Mouse (Mus musculus) liver, adult (tissue): ENCODE measurements at regions not wholly inside any gene's neighbourhood (a gene's known extent, or its start where the extent isn't known, plus 50 kb on each side); places are given as distances from the start of the nearest gene placed in this dataset.

ENCODE experiments used
- GATA4 ChIP-seq: IDR thresholded peaks from 2 replicates; pipeline ENCODE4 v1.6.1; 2014; ENCODE audit warnings: mild to moderate bottlenecking, low read length; ENCODE audit not compliant: insufficient replicate concordance

DNA sequence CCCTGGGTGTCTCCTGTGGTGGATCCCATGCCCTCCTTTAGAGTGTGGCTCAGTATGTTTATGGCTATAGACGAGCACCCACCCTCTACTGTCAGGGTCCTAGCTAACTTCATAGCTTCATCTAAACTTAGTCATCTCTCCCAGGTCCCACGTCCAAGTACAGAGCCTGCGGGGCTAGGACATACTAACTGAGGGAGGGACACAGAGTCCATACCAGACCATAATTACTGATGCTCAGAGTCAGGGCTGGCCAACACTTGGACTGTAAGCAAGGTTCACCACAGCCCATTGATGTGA lies 78.6 kb downstream of the Rhob start:
- TF ChIP-seq GATA4, result no peak

DNA sequence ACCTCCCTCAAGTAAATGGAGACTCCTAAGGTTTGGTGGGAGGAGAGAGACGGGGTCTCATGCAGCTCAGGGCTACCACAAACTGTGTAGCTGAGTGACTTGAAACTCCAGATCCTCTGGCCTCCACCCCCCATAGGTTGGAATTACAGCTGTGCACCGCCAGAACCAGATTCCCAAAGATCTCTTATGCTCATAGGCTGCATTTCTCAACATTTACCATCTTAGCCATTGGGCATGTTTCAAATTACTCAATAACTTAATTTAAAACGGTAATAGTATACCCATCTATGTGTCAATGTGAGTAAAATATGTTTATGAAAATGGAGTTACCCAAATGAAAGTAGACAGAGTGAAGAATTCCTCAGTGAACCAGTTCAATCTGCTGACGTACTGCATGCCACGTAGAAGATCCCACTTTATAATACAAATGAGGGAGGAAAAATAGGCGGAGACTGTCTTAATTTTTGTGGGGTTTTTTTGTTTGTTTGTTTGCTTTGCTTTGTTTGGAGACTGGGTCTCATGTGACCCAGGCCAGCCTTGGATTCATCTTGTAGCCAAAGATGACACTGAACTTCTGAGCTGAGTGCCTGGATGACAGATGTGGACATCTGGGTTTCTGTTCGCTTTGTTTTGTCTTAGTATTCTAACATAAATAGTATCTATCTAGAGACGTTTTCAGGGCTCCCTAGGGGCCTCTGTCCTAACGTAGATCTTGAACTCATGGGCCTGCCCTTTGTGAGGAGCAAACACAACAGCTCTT lies 79.1 kb downstream of the Rhob start:
- no peak for TF ChIP-seq GATA4

DNA sequence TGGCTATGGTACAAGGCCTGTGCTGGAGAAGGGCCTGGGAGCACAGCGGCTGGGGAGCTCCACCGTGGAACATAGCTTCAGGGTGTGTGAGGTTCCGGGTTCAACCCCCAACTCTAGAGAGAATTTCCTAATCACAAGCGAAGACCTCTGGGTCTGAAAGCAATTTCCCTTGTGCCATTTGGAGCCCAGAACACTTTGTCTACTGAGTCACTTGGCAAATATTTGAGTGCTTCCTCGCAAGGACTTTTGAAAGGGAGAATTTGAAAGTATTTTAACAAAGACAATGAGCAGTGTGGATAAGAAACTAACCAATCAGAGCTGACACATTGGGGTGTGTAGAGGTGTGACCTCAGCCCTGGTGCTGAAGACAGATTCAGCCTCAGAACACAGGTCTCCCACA lies 80.9 kb downstream of the Rhob start:
- no peak for TF ChIP-seq GATA4

DNA sequence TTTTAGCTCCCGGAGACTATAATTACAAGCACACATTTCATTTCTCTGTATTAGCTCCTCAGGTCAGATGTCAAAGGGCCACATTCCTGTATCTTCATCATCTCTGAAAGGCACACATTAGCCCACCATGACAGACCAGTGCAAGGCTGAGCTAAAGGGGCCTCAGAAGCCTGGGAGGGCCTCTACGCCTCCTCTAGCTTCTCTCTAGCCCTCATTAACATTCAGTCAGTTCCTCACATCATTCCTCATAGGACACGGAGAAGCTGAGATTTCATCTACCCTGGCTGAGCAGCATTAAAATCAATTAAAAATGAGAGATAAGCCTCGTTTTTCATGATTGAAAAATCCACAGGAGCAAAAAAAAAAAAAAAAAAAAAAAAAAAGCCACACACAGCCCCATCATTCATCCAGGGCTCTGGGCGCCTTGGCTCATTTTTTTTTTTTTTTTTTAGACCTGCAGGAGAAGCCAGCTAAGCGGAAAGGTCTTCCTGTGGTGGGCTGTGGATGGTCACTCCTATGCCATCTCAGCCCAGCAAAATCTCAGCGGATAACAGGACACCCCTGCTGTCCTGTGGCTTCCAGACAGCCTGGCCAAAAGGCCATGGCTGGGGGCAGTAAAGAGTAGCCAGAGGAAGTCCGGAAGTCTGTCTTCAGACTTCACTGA lies 82.5 kb downstream of the Rhob start:
- no peak for TF ChIP-seq GATA4

DNA sequence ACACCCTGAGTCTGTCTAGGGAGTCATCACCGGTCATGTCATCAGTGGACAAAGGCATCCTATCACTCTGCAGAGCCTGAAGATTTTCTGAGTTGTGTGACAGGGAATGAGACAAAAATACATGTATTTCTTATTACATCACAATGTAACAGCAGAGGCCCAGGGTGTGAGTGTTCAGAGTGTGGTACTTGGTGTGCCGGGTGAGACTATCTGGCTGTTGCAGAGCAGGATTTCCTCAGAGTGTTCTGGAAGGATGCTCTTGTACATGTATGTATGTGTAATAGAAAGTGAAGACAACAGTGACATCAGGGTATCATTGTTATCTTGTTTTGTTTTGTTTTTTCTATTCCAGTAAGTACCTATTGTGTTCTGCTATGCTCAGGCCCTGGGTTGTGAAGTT lies 87.7 kb downstream of the Rhob start:
- TF ChIP-seq GATA4, result no peak

DNA sequence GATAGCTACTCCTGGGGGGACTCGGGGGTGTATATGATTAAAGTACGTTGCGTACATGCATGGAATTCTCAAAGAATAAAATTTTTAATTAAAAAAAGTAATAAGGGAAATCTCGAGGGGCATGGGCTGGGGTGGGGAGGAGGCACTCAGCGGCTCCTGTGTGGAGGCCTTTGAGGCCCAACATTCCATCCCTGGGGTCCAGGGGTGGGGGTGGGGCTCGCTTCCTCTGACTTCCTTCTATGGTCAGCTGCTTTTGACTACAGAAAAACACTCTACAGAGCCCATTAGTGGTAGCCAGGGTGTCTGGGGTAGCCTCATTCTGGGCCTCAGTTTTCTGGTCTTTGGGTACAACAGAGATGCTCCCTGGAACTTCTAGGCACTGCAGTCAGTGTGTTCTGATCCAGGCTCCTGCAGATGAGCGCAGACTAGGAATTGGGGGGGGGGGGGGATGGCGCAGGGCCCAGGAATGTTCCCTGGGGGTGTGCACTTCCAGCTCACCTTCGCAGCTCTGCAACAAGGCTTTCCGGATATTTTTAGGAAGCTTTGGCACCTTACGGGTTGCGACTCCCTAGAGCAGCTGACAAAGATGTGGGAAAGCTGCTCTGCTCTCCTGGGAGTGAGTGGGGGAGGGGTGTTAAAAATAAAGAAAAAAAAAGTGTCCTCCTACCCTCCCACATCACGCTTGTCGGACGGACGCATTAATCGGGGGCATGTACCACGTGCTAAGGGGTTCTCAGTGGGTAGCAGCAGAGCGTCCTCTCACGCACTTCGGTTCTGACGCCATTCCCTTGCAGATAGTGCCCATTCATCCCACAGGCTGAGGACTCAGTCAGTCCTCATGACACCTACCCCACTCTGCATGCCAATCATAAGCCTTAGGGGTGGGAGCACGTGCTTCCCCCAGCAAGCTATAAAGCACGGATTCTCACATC lies 89.1 kb downstream of the Rhob start:
- TF ChIP-seq GATA4, result no peak

DNA sequence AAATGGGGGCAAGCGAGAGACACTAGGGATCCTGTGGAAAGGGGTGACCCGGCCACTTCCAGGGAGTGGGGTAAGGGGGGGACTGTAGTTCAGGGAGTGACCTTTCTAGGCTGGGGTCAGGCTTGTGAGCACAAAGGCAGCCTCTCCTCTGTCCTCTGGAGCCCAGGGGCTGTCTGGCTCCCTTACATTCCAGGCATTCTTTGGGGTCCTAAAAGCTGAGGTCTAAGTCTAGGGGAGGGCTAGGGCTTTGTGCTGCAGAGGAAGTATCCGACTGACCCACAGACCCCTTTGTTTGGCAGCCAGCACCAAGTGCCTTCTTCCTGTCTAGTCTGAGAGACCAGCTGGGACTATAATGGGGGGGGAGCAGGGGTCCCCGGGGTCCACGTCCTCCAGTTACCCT lies 88.9 kb downstream of the Hs1bp3 start:
- TF ChIP-seq GATA4, result no peak

DNA sequence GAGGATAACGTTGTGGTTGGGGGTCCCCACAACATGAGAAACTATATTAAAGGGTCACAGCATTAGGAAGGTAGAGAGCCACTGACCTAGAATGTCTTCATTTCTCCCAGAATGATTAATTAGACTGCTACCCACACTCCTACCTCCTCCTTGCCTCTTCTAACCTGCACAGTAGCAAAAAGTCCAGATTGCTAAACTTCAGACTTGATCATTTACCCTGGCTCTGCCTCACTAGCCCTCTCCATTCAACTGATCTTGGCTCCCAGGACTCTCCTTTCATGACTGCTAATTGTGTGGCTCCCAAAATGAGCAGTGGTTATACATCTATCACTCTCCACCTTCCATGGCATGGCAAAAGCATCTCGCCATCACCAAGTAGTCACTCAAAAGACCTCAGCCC lies 88.1 kb downstream of the Hs1bp3 start:
- TF ChIP-seq GATA4, result no peak

DNA sequence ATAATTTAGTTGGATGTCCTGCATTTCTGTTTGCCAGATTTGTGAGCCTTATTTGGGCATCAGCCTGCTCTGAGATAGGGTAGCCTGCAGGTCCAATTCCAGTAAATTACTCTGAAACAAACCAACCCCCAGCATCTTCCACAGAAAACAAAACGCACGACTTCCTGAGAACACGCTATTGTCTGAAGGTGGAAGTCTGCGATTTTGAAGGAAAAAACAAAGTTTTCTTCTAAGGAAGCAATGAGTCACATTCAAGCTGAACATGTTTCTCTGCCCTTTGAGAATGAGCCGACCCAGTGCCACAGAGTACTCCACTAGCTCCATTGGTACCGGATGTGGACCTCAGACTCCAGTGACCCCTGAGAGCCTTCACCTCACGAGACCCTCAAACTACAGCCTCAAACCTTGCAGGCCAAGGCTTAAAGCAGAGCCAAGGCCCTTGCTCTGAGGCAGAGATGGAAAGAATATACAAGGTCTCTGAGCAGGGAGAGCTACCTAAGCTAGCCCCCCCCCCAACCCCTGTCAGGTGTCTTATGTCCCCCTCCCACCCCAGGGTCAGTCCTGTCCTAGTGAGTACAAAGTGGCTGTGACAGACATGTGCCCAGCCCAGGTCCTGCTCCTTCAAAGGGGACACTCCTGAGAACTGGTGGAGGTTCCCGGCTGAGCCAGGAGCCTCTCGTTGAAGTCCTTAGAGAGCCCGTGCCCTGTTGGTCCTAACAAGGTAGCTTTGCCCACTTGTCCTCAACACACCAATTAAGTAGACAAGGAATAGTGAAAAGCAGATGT lies 87.3 kb downstream of the Hs1bp3 start:
- TF ChIP-seq GATA4, result peak; percentile 35; the same call in 1 of the 2 replicates

DNA sequence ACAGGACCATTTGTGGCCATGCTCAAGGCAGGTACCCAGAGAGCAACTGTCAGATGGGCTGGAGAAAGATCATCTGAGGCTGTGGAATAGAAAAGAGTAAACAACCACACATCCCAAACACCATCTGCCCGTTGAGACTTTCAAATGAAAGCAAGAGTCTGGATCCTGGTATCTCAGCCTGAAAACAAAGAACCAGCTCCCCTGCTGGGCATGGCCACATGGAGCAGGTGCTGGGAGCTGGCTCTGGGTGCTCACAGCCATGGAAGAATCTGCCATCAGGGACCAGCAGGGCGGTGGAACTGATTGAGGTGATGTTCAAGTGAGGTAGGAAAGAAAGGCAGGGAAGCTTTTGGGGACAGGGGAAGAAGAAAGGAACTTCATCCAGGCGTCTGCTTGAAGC lies 85.6 kb downstream of the Hs1bp3 start:
- TF ChIP-seq GATA4, result no peak

DNA sequence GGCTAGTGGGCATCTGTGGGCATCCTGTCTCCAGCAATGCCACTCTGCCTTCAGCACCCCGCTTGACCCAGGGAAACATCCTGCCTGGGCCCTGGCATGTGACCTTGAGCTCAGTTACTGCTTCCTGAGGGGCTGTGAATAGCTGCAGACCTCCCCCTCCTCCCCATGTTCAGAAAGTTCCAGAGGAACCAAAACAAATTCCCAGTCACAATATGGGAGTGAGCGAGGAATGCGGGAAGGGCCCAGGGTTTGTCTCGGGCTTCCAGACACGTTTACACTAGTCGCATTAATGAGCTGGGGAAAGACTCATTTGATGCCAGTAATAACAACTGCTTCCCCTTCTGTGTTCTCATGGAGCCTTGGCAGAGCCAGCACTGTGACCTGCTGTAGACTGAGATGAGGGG lies 81.7 kb downstream of the Hs1bp3 start:
- no peak for TF ChIP-seq GATA4

DNA sequence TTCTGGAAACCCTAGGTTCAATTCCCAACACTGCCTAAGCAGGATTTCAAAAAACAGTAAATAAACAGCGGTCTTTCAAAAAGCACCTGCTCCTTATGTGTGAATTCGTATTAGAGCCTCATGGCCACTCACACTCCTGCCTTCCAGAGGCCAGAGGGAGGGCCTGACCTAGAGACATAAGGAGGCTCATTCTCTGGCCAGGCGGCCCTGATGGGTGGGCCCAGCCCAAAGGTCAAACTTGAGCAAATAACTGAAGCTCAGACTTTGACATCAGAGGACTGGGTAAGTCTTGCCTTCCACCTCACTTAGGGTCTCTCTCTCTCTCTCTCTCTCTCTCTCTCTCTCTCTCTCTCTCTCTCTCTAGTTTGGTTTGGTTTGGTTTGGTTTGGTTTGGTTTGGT lies 80.7 kb downstream of the Hs1bp3 start:
- no peak for TF ChIP-seq GATA4
